Mouse (Mus musculus): ENCODE results near the gene Pnkd.

DNA sequence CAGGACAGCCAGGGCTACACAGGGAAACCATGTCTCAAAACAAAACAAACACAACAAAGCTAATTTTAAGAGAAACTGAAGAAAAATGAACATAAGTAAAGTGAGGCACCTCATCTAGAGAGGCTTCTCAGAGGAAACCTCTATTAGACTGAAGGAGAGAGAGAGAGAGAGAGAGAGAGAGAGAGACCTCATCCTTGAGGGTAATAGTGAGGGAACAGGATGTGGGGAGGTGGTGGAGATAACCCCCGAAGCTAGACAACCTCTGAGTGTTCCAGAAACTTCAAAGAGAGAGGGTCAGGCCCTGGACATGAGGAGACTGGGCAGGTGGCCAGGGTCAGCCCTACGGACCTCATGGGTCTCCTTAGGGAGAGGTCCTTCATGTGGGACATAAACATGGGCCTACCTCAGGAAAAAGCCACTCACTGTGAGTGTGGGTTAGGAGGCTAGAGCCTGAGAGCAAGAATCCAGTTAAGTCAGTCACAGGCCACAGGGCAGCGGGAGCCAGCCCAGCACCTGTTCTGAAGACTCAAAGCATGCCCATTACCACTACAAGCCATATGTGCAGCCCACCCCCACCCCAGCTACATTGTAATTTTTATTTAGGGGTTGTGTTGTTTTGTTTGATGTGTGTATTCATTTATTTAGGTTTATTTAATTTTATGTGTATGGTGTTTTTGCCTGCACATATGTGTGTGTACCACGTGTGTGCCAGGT is 31.5 kb downstream of the Pnkd start:
- TF ChIP-seq E2F4 (IDR thresholded peaks at IDR 0.05; ENCODE audit: borderline replicate concordance, low read depth, low read length) (no peak), CTCF (IDR thresholded peaks at IDR 0.05 in 2 of 3, conservative IDR thresholded peaks at IDR 0.05 in 1 of 3; ENCODE audit: control insufficient read depth in 1 of 3, insufficient read depth in 1 of 3, low read depth in 2 of 3, low read length in 3 of 3, poor library complexity in 1 of 3, severe bottlenecking in 1 of 3) (no peak), ETS1 (IDR thresholded peaks at IDR 0.05; ENCODE audit: low read depth, low read length) (no peak), HCFC1 (IDR thresholded peaks at IDR 0.05; ENCODE audit: low read depth, low read length) (no peak), POLR2AphosphoS2 (IDR thresholded peaks at IDR 0.05; ENCODE audit: low read length) (no peak), MYC (IDR thresholded peaks at IDR 0.05; ENCODE audit: low read depth, low read length) (no peak), POLR2A (IDR thresholded peaks at IDR 0.05; ENCODE audit: control insufficient read depth in 1 of 2, insufficient read depth in 1 of 2, low read depth in 1 of 2, low read length in 2 of 2, poor library complexity in 1 of 2) (no peak), ELF1 (IDR thresholded peaks at IDR 0.05; ENCODE audit: low read depth, low read length) (no peak), MAX (IDR thresholded peaks at IDR 0.05; ENCODE audit: low read length) (no peak), TAL1 (IDR thresholded peaks at IDR 0.05; ENCODE audit: low read length) (no peak), GABPA (IDR thresholded peaks at IDR 0.05; ENCODE audit: low read depth, low read length) (no peak), USF1 (IDR thresholded peaks at IDR 0.05; ENCODE audit: low read depth, low read length) (no peak)

Data from MEL (cell line).